Mouse (Mus musculus) 3134 (cell line): ENCODE measurements around the gene Gm32687.
"Not testable (repeated sequence)": the region's sequence is repeated elsewhere in the genome, so short reads cannot be mapped to it uniquely, and the experiment has no call there.

Source experiments
- DNase-seq: peaks from one replicate; pipeline ENCODE4 v3.0.0-alpha.2; 2011; ENCODE audit warnings: low spot score; ENCODE audit not compliant: insufficient read length; ENCODE audit errors: extremely low read depth

Gm32687 gene

DNA sequence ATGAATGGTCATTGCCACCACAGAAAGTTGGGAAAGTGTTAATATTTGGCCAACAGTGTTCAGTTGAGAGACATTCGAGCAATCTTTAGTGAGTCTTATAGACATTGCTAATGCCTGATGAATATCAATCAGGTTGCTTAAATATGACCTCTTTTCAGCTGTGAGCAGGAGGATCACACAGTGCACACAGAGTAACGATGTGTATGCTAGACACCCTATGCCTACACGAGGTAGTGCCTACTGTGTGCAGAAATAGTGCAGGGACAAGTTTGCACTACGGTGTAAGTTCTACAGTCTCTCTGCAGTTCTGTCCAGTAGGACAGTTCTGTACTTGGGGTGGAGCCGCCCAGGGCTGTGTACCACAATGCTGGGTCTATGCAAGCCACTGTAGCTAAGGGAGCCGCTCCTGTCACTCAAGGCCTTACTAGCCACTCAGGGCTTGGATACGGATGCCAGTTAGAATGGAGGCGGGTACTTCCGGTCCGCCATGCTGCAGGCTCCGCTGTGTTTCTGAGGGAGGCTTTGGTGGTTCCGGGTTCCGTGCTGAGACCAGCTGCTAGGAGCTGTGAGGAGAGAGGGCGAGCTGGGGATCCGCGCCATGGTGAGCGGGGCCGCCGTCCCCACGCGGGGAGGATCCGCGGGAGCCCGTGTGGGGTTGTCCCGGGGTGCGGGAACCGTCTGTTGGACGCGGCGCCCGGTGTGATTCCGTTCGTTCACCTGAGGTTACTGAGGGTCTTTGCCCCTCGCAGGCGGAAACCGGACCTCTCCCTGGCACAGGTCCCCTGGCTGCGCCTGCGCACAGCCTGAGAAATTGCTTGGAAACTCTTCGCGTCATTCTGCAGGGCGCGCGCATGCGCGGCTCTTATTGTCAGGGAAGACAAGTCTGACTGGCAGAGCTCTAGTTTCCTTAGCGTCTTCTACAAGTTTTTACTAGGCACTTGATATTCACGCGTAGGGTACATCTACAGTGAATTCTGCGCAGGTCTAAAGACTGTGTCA, at the start of gene Gm32687:
Gene Gm32687 (plus strand): TSS at position 526 of the 999 bp plus-strand sequence.
- DNase-seq: not testable (repeated sequence)

GRCm38 (mm10) chr10:81846219-81846618, 17.5 kb upstream of the Gm32687 start:
- DNase-seq: not testable (repeated sequence)

- DNase-seq: not testable (repeated sequence)
Measured at GRCm38 (mm10) chr10:81929842-81930743, 66.4 kb downstream of the Gm32687 start, which contains the start of gene Zfp781. Zfp781 (minus strand) TSS chr10:81930480.
